Mouse (Mus musculus) midbrain, embryonic 11.5 days (tissue): Measurements from ENCODE around the gene Fli1. TPM values are rescaled to one million over a fixed set of nuclear protein-coding genes. Genes with fewer than 3 reads are reported as not detected.

ENCODE experiments used
- ATAC-seq: fragments of 200-750 bp; cut with Nextera tagmentation; 2 replicates; pipeline ENCODE4 v1.8.0; 2017; ENCODE audit warnings: moderate TSS enrichment, moderate library complexity; ENCODE audit not compliant: low FRiP score
- DNase-seq: peaks from one replicate; pipeline ENCODE4 v3.0.0; 2015; ENCODE audit warnings: low spot score; ENCODE audit errors: missing footprints
- H3K27ac ChIP-seq: fragments of 300-500 bp; sonication (generic); 2 replicates; pipeline ENCODE4 v1.5.1; 2014; ENCODE audit warnings: low read depth, low read length
- H3K27me3 ChIP-seq: fragments of 300-500 bp; sonication (generic); 2 replicates; pipeline ENCODE4 v1.6.1; 2014; ENCODE audit warnings: mild to moderate bottlenecking, low read length, moderate library complexity, mixed read lengths; ENCODE audit not compliant: control insufficient read depth, insufficient read depth
- H3K36me3 ChIP-seq: fragments of 300-500 bp; sonication (generic); 2 replicates; pipeline ENCODE4 v1.6.1; 2014; ENCODE audit warnings: mild to moderate bottlenecking, low read length, moderate library complexity, mixed read lengths; ENCODE audit not compliant: control insufficient read depth, insufficient read depth
- H3K4me1 ChIP-seq: fragments of 300-500 bp; sonication (generic); 2 replicates; pipeline ENCODE4 v1.6.1; 2014; ENCODE audit warnings: low read length; ENCODE audit not compliant: control insufficient read depth, insufficient read depth
- H3K4me2 ChIP-seq: fragments of 300-500 bp; sonication (generic); 2 replicates; pipeline ENCODE4 v1.6.1; 2014; ENCODE audit warnings: mild to moderate bottlenecking, moderate library complexity
- H3K4me3 ChIP-seq: fragments of 300-500 bp; sonication (generic); 2 replicates; pipeline ENCODE4 v1.5.1; 2014; ENCODE audit warnings: low read depth, low read length
- H3K9ac ChIP-seq: fragments of 300-500 bp; sonication (generic); 2 replicates; pipeline ENCODE4 v1.6.1; 2014; ENCODE audit warnings: low read length
- H3K9me3 ChIP-seq: fragments of 300-500 bp; sonication (generic); 2 replicates; pipeline ENCODE4 v1.6.1; 2016; ENCODE audit warnings: low read length; ENCODE audit not compliant: control insufficient read depth
- WGBS: fragments of 180-500 bp; shearing (Covaris S2); extraction: QIAGEN DNeasy Blood & Tissue Kit; methylation state at CpG from one replicate; pipeline ENCODE4 v1.1.7; 2014; 5-methylcytosine and 5-hydroxymethylcytosine counted together
- polyA plus RNA-seq: library from polyadenylated mRNA; unstranded; fragments of >200 nt; fragmentation: Nextera tagmentation; extraction: Ambion mirVana; gene quantifications from 2 replicates; pipeline ENCODE4 v1.2.1, GENCODE M21; 2014

Fli1 gene
- polyA plus RNA-seq, 1 experiment from 2014 or later = 12.6 TPM

DNA sequence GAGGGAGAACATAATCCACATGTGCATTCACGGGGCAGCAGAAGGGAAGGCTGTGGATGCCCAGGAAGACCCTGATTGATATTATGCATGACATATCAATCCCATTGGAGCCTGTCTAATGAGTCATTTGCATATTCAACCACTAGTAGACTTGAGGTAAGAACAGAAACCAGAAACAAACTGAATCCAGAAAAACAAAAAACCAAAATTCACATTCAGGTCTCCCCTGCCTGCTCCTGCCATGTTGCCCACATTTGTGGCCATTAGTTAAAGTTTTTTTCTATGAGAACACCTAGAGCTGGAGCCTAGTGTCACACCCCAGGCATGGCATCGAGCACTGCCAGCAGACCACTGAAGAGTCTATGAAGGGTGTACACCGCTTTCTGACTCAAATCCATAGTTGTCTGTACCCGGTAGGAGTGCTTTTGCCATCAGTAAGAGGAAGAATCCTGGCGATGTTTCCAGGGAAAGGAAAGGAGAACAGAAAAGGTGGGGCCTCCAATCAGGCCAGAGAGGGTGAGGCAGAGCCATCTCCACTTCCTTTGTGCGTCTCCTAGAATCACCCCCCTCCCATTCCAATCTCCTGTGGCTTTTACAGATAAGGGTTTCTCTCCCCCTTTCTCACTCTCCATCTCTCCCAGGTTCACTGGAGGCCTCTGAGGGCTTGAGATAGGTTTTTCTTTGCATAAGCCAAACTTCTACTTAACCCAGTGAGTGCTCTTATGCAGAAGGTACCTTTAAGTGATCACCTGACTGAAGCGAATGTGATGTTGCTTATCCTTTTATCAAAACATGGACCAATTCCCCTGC is 32.0 kb downstream of the Fli1 start:
- WGBS = 85% methylated on average over 7 of the region's 7 CpGs

DNA sequence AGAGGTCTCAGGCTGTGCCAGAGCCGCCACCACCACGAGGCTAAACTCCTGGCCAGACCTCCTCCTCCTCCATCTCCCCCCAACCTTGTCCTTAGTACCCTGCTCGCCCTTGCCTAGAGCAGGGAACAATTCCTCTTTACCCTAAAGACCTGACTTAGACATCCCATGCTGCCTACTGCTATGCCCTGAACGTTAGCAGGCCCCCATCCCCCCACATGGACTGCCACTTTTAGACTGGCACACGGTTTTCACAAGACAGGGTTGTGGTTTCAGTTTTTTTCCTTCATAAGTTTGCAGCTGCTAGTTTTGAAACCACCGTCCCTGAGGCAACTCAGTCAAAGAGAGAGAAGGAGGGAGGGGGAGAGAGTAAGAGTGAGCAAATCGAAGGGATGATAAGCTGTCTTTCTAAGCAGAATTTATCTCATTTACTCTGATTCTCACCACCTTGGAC is 32.9 kb downstream of the Fli1 start:
- H3K4me3 ChIP-seq = no peak overlapping the region
- H3K4me2 ChIP-seq = no peak overlapping the region
- H3K36me3 ChIP-seq = no peaks in the 10 kb centered on the region
- H3K9me3 ChIP-seq = no peaks in the 10 kb centered on the region
- no peak for ATAC-seq
- DNase-seq = no peak
- 74% methylated on average over 7 of the region's 7 CpGs for WGBS
- no peak overlapping the region for H3K27ac ChIP-seq
- no peaks in the 10 kb centered on the region for H3K27me3 ChIP-seq
- no peaks in the 10 kb centered on the region; the same call in 1 of the 2 replicates for H3K4me1 ChIP-seq
- H3K9ac ChIP-seq = no peak overlapping the region

More for the DNA sequence above, 32.0 kb downstream of the Fli1 start:
- Histone ChIP-seq H3K27me3 (no peaks in the 10 kb centered on the region), H3K4me2 (no peak overlapping the region), H3K36me3 (no peaks in the 10 kb centered on the region), H3K4me1 (no peaks in the 10 kb centered on the region; the same call in 1 of the 2 replicates), H3K27ac (no peak overlapping the region), H3K4me3 (no peak overlapping the region), H3K9me3 (no peaks in the 10 kb centered on the region), H3K9ac (no peak overlapping the region)
- DNase-seq = peak; percentile 17
- no peak for ATAC-seq

DNA sequence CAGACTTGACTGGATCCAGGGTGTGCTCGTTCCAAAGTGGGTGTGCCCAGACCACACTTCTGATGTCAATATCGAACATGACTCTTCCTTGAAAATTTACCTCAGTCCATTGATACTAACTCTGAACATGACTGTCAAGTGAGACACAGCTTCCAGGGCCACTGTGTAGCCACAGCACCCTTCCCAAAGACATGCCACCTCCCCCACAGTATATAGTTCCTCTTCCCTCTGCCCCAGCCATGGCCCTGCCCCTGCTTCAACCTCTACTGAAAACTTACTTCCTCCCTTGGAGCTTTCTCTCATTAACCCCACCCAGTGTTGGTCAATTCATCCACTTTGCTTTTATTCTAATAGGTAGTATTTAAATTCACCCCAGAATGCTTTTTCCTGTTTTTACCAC is 34.0 kb downstream of the Fli1 start:
- ATAC-seq (no peak), DNase-seq (peak; percentile 49)
- Histone ChIP-seq H3K9me3 (no peaks in the 10 kb centered on the region), H3K27ac (no peak overlapping the region), H3K4me2 (no peak overlapping the region), H3K4me1 (no peaks in the 10 kb centered on the region; the same call in 1 of the 2 replicates), H3K27me3 (no peaks in the 10 kb centered on the region), H3K36me3 (no peaks in the 10 kb centered on the region), H3K9ac (no peak overlapping the region), H3K4me3 (no peak overlapping the region)
- WGBS = 83% methylated on average over 2 of the region's 2 CpGs

DNA sequence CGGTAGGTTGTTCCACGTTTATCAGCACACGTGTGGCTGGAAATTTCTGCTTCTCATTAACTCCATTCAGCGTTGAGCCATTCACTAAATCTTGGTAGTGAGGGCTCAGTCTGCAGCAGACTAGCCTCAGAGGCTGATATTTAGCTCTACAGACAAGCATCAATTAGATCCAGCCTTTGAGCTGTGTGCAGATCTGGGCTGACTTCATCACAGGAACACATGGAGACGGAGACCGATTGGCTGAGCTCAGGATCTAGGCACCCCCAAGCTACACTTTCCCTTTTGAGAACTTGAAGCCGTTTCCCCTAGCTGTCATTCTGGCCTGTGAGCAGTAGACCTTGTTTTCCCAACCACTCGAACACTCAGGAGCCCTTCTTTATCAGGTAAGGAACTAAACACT is 34.5 kb downstream of the Fli1 start:
- H3K4me1 ChIP-seq = no peaks in the 10 kb centered on the region; the same call in 1 of the 2 replicates
- no peaks in the 10 kb centered on the region for H3K36me3 ChIP-seq
- 76% methylated on average over 8 of the region's 8 CpGs for WGBS
- H3K4me3 ChIP-seq = no peak overlapping the region
- H3K9ac ChIP-seq = no peak overlapping the region
- ATAC-seq (no peak), DNase-seq (peak; percentile 49)
- no peaks in the 10 kb centered on the region for H3K27me3 ChIP-seq
- H3K27ac ChIP-seq = no peak overlapping the region
- H3K9me3 ChIP-seq = no peaks in the 10 kb centered on the region
- no peak overlapping the region for H3K4me2 ChIP-seq

DNA sequence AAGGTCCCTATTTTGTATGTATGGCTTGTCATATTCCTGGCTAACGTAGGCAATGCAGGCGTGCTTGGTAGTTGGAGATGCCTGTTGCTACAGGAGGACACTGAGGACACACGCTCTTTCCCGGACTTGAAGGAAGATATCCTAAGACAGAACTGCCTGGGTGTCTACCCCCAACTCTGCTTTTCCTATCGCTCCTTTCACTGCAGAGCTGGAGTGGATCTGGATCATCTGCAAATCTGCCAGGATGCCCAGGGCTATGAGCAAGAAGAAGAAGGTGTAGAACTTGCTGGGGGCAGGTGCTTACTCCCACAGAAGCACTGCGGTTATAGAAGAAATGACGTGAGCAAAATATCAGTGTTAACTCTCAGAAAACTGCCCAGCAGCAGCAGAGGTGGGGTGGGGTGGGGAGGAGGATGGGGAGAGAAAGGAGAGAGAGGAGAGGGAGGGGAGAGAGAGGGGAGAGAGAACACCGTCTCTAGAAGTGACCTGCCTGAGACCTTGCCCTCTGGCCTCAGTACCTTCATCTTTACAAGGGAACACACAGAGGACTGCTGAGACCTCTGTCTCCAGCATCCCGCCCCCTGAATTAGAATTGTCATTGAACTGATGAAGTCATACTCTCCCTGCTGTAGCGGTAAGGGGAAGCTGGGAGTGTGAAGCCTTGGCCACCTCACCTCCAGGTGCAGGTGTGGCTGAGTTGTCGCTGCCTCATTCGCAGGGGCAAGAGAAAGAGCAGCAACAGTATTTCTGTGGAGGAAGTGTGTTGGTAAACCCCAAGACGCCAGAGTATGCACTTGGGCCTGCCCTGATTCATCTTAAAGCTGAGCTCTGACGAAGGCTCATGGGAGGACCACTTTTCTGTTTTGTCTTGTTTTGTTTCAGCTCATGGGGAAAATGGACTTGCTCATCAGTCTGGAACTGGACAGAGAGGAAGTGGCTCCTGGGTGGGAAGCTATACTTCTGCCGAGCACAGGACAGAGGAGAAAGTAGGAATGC is 35.5 kb downstream of the Fli1 start:
- WGBS = 77% methylated on average over 15 of the region's 15 CpGs
- Histone ChIP-seq H3K9me3 (no peaks in the 10 kb centered on the region), H3K9ac (no peak overlapping the region), H3K4me2 (no peak overlapping the region), H3K4me3 (no peak overlapping the region), H3K4me1 (no peaks in the 10 kb centered on the region; the same call in 1 of the 2 replicates), H3K36me3 (no peaks in the 10 kb centered on the region), H3K27ac (no peak overlapping the region), H3K27me3 (no peaks in the 10 kb centered on the region)
- ATAC-seq = no peak
- peak; percentile 62 for DNase-seq

DNA sequence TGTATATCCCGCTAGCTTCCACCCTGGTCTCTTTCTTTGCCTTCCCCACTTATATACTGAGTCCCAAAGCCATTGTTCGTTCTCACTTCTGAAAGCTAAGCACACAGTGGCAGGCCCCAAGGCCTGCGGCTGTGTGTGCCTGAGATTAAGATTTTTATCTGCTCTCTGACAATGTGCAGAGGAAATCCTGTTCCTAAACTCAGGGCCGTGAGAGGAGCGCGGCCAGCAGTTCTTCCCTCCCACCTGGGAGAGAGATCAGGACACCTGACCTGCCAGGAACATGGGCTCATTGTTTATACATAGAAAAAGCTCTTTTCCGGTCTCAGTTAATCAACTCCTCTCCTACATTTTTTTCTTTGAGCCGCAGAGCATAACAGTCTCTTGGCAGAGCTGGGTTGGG is 36.5 kb downstream of the Fli1 start:
- Histone ChIP-seq H3K9me3 (no peaks in the 10 kb centered on the region), H3K27ac (no peak overlapping the region), H3K4me1 (no peaks in the 10 kb centered on the region; the same call in 1 of the 2 replicates), H3K4me2 (no peak overlapping the region), H3K9ac (no peak overlapping the region), H3K36me3 (no peaks in the 10 kb centered on the region), H3K4me3 (no peak overlapping the region), H3K27me3 (no peaks in the 10 kb centered on the region)
- WGBS = 56% methylated on average over 8 of the region's 8 CpGs
- DNase-seq (peak; percentile 83), ATAC-seq (no peak)

DNA sequence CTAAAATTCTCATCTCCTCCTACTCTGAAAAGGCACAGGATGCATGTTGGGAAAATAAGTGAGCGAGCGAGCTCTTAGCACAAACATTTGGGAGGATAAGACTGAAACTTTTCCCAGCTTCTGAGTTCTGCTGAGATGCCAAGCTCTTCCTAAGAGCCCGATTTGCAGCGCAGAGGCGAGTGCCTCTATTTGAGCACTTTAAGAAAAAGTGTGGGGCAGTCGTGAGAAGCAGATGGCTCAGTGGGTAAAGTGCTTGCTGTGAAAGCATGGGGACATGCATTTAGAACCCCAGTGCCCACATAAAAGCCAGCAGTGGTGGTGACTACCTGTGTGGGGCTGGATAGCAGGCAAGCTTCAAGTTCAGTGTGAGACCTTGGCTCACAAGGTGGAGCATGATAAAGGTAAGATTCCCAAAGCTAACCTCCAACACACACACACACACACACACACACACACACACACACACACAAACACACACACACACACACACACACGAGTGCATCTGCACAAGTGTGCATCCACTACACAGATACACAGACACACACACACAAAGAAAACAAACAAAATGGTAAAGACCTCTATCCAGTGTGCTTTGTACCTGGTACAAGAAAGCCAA is 37.1 kb downstream of the Fli1 start:
- Histone ChIP-seq H3K27ac (no peak overlapping the region), H3K9ac (no peak overlapping the region), H3K27me3 (no peaks in the 10 kb centered on the region), H3K4me2 (no peak overlapping the region), H3K36me3 (no peaks in the 10 kb centered on the region), H3K4me3 (no peak overlapping the region), H3K9me3 (no peaks in the 10 kb centered on the region), H3K4me1 (no peaks in the 10 kb centered on the region; the same call in 1 of the 2 replicates)
- ATAC-seq = no peak
- 81% methylated on average over 7 of the region's 7 CpGs for WGBS
- peak; percentile 78 for DNase-seq

DNA sequence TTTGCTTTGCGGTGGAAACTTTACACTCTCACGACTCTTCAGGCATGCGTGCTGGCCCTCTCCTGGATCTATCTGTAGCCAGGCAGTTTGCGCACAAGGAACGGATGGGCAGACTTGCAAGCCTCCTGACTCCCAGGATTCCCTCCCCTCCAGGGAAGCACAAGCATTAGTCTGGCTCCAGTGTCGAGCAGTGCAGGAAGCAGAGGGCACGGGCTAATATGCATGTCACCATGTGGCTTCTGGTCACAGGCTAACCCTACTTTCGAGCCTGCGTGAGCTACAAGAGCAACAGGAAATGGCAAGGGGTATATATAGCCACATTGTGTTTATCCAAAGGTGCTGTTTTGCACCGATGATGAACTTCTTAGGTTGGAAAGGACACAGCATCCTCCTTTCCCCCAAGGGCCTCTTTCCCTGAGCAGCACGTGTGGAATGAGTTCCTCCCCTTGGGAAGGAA is 38.6 kb downstream of the Fli1 start:
- ATAC-seq (no peak), DNase-seq (peak; percentile 61)
- H3K36me3 ChIP-seq = no peaks in the 10 kb centered on the region
- H3K9me3 ChIP-seq = no peaks in the 10 kb centered on the region
- no peaks in the 10 kb centered on the region; the same call in 1 of the 2 replicates for H3K4me1 ChIP-seq
- whole genome bisulfite sequencing = 79% methylated on average over 11 of the region's 11 CpGs
- H3K27ac ChIP-seq = no peak overlapping the region
- no peaks in the 10 kb centered on the region for H3K27me3 ChIP-seq
- no peak overlapping the region for H3K4me2 ChIP-seq
- H3K9ac ChIP-seq = no peak overlapping the region
- no peak overlapping the region for H3K4me3 ChIP-seq
